Mouse (Mus musculus) limb, embryonic 13.5 days (tissue): ENCODE measurements around the gene Rps16. TPM values are rescaled to one million over a fixed set of nuclear protein-coding genes. Genes with fewer than 3 reads are reported as not detected.

Source experiments
- ATAC-seq: fragments of 200-750 bp; cut with Nextera tagmentation; 2 replicates; pipeline ENCODE4 v1.8.0; 2017; ENCODE audit warnings: low read depth, moderate number of reproducible peaks, moderate TSS enrichment; ENCODE audit not compliant: low FRiP score
- H3K27ac ChIP-seq: fragments of 300-500 bp; sonication (generic); 2 replicates; pipeline ENCODE4 v1.5.1; 2015; ENCODE audit warnings: inconsistent platforms, mild to moderate bottlenecking, moderate library complexity
- H3K27me3 ChIP-seq: fragments of 300-500 bp; sonication (generic); 2 replicates; pipeline ENCODE4 v1.6.1; 2015; ENCODE audit warnings: mild to moderate bottlenecking, inconsistent platforms
- H3K36me3 ChIP-seq: fragments of 300-500 bp; sonication (generic); 2 replicates; pipeline ENCODE4 v1.6.1; 2015; ENCODE audit warnings: inconsistent platforms, mild to moderate bottlenecking, moderate library complexity
- H3K4me1 ChIP-seq: fragments of 300-500 bp; sonication (generic); 2 replicates; pipeline ENCODE4 v1.6.1; 2015; ENCODE audit warnings: inconsistent platforms
- H3K4me2 ChIP-seq: fragments of 300-500 bp; sonication (generic); replicated peaks from 2 replicates; pipeline ENCODE4 v1.6.1; 2015; ENCODE audit warnings: inconsistent platforms, mild to moderate bottlenecking, moderate library complexity
- H3K4me3 ChIP-seq: fragments of 300-500 bp; sonication (generic); 2 replicates; pipeline ENCODE4 v1.5.1; 2015; ENCODE audit warnings: moderate library complexity, mild to moderate bottlenecking, inconsistent platforms
- H3K9ac ChIP-seq: fragments of 300-500 bp; sonication (generic); 2 replicates; pipeline ENCODE4 v1.6.1; 2015; ENCODE audit warnings: mild to moderate bottlenecking, inconsistent platforms
- H3K9me3 ChIP-seq: fragments of 300-500 bp; sonication (generic); 2 replicates; pipeline ENCODE4 v1.6.1; 2016; ENCODE audit warnings: inconsistent platforms
- WGBS: fragments of 180-500 bp; shearing (Covaris S2); methylation state at CpG from one replicate; pipeline ENCODE4 v1.1.7; 2015; 5-methylcytosine and 5-hydroxymethylcytosine counted together
- polyA plus RNA-seq: library from polyadenylated mRNA; unstranded; fragments of >200 nt; fragmentation: Nextera tagmentation; extraction: Ambion mirVana; gene quantifications from 2 replicates; pipeline ENCODE4 v1.2.1, GENCODE M21; 2015

The Rps16 gene
- polyA plus RNA-seq, 1 experiment from 2014 or later = 908 TPM

- no peak overlapping the region for H3K4me3 ChIP-seq
- no peak overlapping the region for H3K27ac ChIP-seq
- 78% methylated on average over 4 of the region's 4 CpGs for WGBS
- H3K9me3 ChIP-seq = no peaks in the 10 kb centered on the region
- ATAC-seq = no peak
- no peak overlapping the region for H3K9ac ChIP-seq
- peaks cover 98% of the 10 kb centered on the region for H3K36me3 ChIP-seq
- no peaks in the 10 kb centered on the region for H3K27me3 ChIP-seq
- no peak overlapping the region for H3K4me2 ChIP-seq
- no peaks in the 10 kb centered on the region for H3K4me1 ChIP-seq
These were observed 24.0 kb upstream of the Rps16 start for GRCm38 (mm10) chr7:28326457-28326856.

GRCm38 (mm10) chr7:28328260-28328659 is 22.2 kb upstream of the Rps16 start:
- H3K9ac ChIP-seq = no peak overlapping the region
- ATAC-seq = no peak

GRCm38 (mm10) chr7:28334534-28334933 is 15.9 kb upstream of the Rps16 start:
- Histone ChIP-seq H3K4me1 (peaks cover 20% of the 10 kb centered on the region), H3K36me3 (peaks cover 37% of the 10 kb centered on the region)
- WGBS = 87% methylated on average over 4 of the region's 4 CpGs

More at GRCm38 (mm10) chr7:28328260-28328659, 22.2 kb upstream of the Rps16 start:
- Histone ChIP-seq H3K4me3 (no peak overlapping the region), H3K4me2 (no peak overlapping the region), H3K9me3 (no peaks in the 10 kb centered on the region), H3K4me1 (no peaks in the 10 kb centered on the region), H3K27me3 (no peaks in the 10 kb centered on the region), H3K27ac (no peak overlapping the region), H3K36me3 (peaks cover 84% of the 10 kb centered on the region)
- 96% methylated on average over 2 of the region's 2 CpGs for WGBS

GRCm38 (mm10) chr7:28335471-28335870 is 15.0 kb upstream of the Rps16 start:
- no peak overlapping the region for H3K4me2 ChIP-seq
- 91% methylated on average over 2 of the region's 2 CpGs for WGBS
- ATAC-seq = no peak
- H3K36me3 ChIP-seq = peaks cover 28% of the 10 kb centered on the region
- H3K4me3 ChIP-seq = no peak overlapping the region
- no peak overlapping the region for H3K27ac ChIP-seq
- H3K9me3 ChIP-seq = no peaks in the 10 kb centered on the region
- no peak overlapping the region for H3K9ac ChIP-seq
- H3K4me1 ChIP-seq = peaks cover 20% of the 10 kb centered on the region
- no peaks in the 10 kb centered on the region for H3K27me3 ChIP-seq

More at GRCm38 (mm10) chr7:28334534-28334933, 15.9 kb upstream of the Rps16 start:
- Histone ChIP-seq H3K4me3 (no peak overlapping the region), H3K27me3 (no peaks in the 10 kb centered on the region), H3K9me3 (no peaks in the 10 kb centered on the region), H3K9ac (peak overlapping the region; percentile 43; the same call in 1 of the 2 replicates), H3K4me2 (no peak overlapping the region), H3K27ac (no peak overlapping the region)
- no peak for ATAC-seq

GRCm38 (mm10) chr7:28338108-28338998 is 12.1 kb upstream of the Rps16 start, which contains the start of gene Supt5:
Supt5 (minus strand) TSS chr7:28338746.
- H3K4me2 ChIP-seq = peak within 1 kb of the TSS; percentile 90
- peak within 1 kb of the TSS; percentile 95 for H3K4me3 ChIP-seq
- H3K27ac ChIP-seq = peak within 1 kb of the TSS; percentile 89
- ATAC-seq = peak; percentile 99
- peaks cover 32% of the 10 kb centered on the region for H3K4me1 ChIP-seq
- H3K27me3 ChIP-seq = no peaks in the 10 kb centered on the region
- H3K36me3 ChIP-seq = peaks cover 14% of the 10 kb centered on the region
- H3K9me3 ChIP-seq = no peaks in the 10 kb centered on the region
- H3K9ac ChIP-seq = peak within 1 kb of the TSS; percentile 98
- under 1% methylated on average over 77 of the region's 77 CpGs for WGBS

- Histone ChIP-seq H3K4me2 (peak overlapping the region; percentile 90), H3K27me3 (no peaks in the 10 kb centered on the region), H3K9ac (peak overlapping the region; percentile 98), H3K9me3 (no peaks in the 10 kb centered on the region), H3K27ac (peak overlapping the region; percentile 89), H3K4me1 (peaks cover 32% of the 10 kb centered on the region), H3K4me3 (peak overlapping the region; percentile 95), H3K36me3 (peaks cover 9% of the 10 kb centered on the region)
- WGBS = 82% methylated on average over 19 of the region's 19 CpGs
- no peak; the same call in 1 of the 2 replicates for ATAC-seq
These were observed 11.1 kb upstream of the Rps16 start for GRCm38 (mm10) chr7:28339213-28339917.

GRCm38 (mm10) chr7:28341381-28341780 is 9.1 kb upstream of the Rps16 start:
- 19% methylated on average over 7 of the region's 7 CpGs for WGBS
- no peak for ATAC-seq
- H3K27ac ChIP-seq = peak overlapping the region; percentile 79; the same call in 1 of the 2 replicates
- no peak overlapping the region for H3K4me3 ChIP-seq
- no peaks in the 10 kb centered on the region for H3K36me3 ChIP-seq
- no peaks in the 10 kb centered on the region for H3K9me3 ChIP-seq
- no peak overlapping the region; the same call in 1 of the 2 replicates for H3K4me2 ChIP-seq
- peaks cover 29% of the 10 kb centered on the region for H3K4me1 ChIP-seq
- H3K9ac ChIP-seq = peak overlapping the region; percentile 31; the same call in 1 of the 2 replicates
- no peaks in the 10 kb centered on the region for H3K27me3 ChIP-seq

GRCm38 (mm10) chr7:28344637-28345036 is 5.8 kb upstream of the Rps16 start:
- no peak overlapping the region for H3K27ac ChIP-seq
- no peaks in the 10 kb centered on the region for H3K27me3 ChIP-seq
- peak overlapping the region; percentile 14; the same call in 1 of the 2 replicates for H3K4me2 ChIP-seq
- WGBS = 4% methylated on average over 4 of the region's 4 CpGs
- H3K9me3 ChIP-seq = no peaks in the 10 kb centered on the region
- H3K4me3 ChIP-seq = no peak overlapping the region
- H3K4me1 ChIP-seq = peaks cover 24% of the 10 kb centered on the region
- ATAC-seq = peak; percentile 34; the same call in 1 of the 2 replicates
- H3K36me3 ChIP-seq = no peaks in the 10 kb centered on the region
- H3K9ac ChIP-seq = no peak overlapping the region

- peaks cover 12% of the 10 kb centered on the region for H3K36me3 ChIP-seq
- WGBS = 70% methylated on average over 3 of the region's 3 CpGs
- no peaks in the 10 kb centered on the region for H3K9me3 ChIP-seq
- no peaks in the 10 kb centered on the region for H3K27me3 ChIP-seq
- no peak overlapping the region for H3K9ac ChIP-seq
- no peak for ATAC-seq
- no peak overlapping the region for H3K4me2 ChIP-seq
- H3K27ac ChIP-seq = no peak overlapping the region
- peaks cover 27% of the 10 kb centered on the region for H3K4me1 ChIP-seq
- H3K4me3 ChIP-seq = no peak overlapping the region
These were observed 2.7 kb upstream of the Rps16 start for GRCm38 (mm10) chr7:28347746-28348145.

GRCm38 (mm10) chr7:28348601-28349000 is 1.9 kb upstream of the Rps16 start:
- Histone ChIP-seq H3K36me3 (peaks cover 20% of the 10 kb centered on the region), H3K4me3 (no peak overlapping the region), H3K4me2 (no peak overlapping the region), H3K9ac (no peak overlapping the region), H3K4me1 (peaks cover 27% of the 10 kb centered on the region), H3K9me3 (no peaks in the 10 kb centered on the region), H3K27ac (no peak overlapping the region), H3K27me3 (no peaks in the 10 kb centered on the region)
- WGBS = 80% methylated on average over 7 of the region's 7 CpGs
- no peak for ATAC-seq

- no peak overlapping the region for H3K27ac ChIP-seq
- 42% methylated on average over 4 of the region's 4 CpGs for WGBS
- no peak for ATAC-seq
- no peaks in the 10 kb centered on the region for H3K27me3 ChIP-seq
- peak overlapping the region; percentile 80 for H3K4me2 ChIP-seq
- H3K4me1 ChIP-seq = peaks cover 26% of the 10 kb centered on the region
- H3K9ac ChIP-seq = peak overlapping the region; percentile 99
- peak overlapping the region; percentile 92 for H3K4me3 ChIP-seq
- H3K9me3 ChIP-seq = no peaks in the 10 kb centered on the region
- peaks cover 38% of the 10 kb centered on the region for H3K36me3 ChIP-seq
These were observed 1.3 kb downstream of the Rps16 start for GRCm38 (mm10) chr7:28351676-28352191.

- H3K9me3 ChIP-seq = no peaks in the 10 kb centered on the region
- WGBS = 83% methylated on average over 2 of the region's 2 CpGs
- H3K27me3 ChIP-seq = no peaks in the 10 kb centered on the region
- ATAC-seq = no peak
- no peak overlapping the region for H3K9ac ChIP-seq
- no peak overlapping the region for H3K27ac ChIP-seq
- H3K4me1 ChIP-seq = peaks cover 42% of the 10 kb centered on the region
- H3K4me2 ChIP-seq = no peak overlapping the region
- peaks cover 42% of the 10 kb centered on the region for H3K36me3 ChIP-seq
- no peak overlapping the region; the same call in 1 of the 2 replicates for H3K4me3 ChIP-seq
These were observed 2.8 kb downstream of the Rps16 start for GRCm38 (mm10) chr7:28353267-28353666.
